Mouse (Mus musculus) embryo, embryonic 11.5 days (tissue): ENCODE results near the gene Crispld2.

Source experiments
- DNase-seq: peaks from one replicate; pipeline ENCODE4 v3.0.0-alpha.2; 2012; ENCODE audit warnings: low read depth, low spot score

Crispld2 gene

GRCm38 (mm10) chr8:120000461-120000860 is 8.2 kb downstream of the Crispld2 start:
- DNase-seq, result no peak

GRCm38 (mm10) chr8:120001712-120002111 is 9.5 kb downstream of the Crispld2 start:
- no peak for DNase-seq

DNA sequence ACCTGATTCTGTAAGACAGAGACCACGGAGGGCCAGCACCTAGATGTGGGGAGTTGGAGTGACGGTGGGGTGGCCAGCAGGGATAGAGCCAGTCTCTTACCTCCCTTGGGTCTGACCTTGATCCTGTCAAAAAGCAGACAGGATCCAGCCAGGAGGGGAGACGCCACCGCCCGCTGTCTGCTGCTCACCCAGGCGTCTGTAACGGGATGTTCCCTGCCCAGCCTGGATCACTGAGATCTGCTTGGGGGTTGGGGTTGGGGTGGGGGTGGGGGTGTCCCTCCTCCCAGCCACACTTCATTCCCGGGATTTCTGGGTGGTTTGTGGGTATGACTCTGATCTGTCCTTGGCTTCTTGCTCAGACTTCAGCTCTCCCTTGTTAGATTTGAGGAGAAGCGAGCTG is 10.1 kb downstream of the Crispld2 start:
- DNase-seq, result no peak

- DNase-seq, result peak; percentile 40
Observed at GRCm38 (mm10) chr8:120004154-120004702, 12.0 kb downstream of the Crispld2 start.

- DNase-seq, result no peak
Observed at GRCm38 (mm10) chr8:120004705-120005381, 12.6 kb downstream of the Crispld2 start.

DNA sequence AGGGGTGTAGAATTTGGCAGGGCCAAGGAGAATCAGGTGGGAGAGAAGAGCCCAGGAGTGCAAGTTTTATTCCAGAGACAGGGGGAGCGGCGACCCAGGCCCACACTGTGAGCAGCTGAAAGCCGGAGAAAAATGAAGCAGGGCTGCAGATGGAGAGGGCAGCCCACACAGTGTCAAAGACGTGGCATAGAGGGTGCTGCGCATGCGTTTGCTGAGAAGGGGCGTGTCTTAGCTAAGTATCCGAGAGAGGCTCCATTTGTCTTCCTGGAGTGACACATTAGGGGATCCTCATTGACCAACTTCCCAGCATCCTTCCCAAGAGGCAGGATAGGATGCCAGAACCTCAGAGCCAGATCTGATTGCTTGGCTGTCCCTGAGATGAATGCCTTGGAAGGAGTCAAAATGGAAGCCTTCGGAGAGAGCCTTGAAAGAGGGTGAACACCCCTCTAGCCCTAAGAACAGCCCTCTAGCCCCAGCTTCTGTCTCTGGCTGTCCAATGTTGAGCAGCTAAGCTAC is 14.5 kb downstream of the Crispld2 start:
- DNase-seq, result no peak

- DNase-seq, result no peak
Observed at GRCm38 (mm10) chr8:120007178-120007577, 14.9 kb downstream of the Crispld2 start.

GRCm38 (mm10) chr8:120009284-120009683 is 17.0 kb downstream of the Crispld2 start:
- no peak for DNase-seq

DNA sequence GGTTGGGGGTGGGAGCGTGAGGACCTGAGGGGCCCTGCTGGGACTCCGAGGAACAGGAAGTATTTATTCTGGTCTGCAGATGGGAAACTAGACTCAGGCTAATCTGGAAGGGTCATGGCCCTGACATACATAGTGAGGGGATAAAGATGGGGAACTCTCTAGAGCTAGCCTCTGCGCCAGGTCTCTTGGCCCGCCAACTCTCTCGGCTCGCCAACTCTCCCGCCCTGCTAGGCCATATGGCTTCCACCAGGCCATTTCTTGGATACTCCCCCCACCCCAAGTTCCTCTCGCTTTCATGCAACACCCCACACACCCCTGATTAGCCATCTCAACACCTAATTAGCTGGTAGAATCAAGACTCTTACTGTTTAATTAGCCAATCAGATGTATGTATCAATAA is 20.3 kb downstream of the Crispld2 start:
- DNase-seq, result no peak

GRCm38 (mm10) chr8:120012927-120013326 is 20.7 kb downstream of the Crispld2 start:
- no peak for DNase-seq

GRCm38 (mm10) chr8:120014267-120015023 is 22.2 kb downstream of the Crispld2 start:
- no peak for DNase-seq

DNA sequence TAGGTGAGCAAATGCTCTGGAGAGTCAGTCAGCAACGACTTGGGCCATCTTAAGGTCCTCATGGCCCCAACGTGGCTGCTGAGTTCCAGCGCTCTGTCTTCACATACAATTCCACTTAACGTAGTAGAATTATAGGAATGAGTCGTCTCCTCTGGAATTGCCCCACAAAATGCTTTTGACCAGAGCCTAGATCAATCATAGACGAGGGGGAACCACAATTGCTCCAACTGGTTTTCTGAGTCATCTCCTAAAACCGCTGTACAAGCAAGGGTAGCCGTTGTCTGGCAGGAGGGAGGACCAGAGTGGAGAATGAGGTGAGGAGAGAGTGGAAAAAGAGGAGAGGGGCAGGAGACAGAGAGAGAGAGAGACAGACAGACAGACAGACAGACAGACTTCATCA is 23.7 kb downstream of the Crispld2 start:
- DNase-seq, result no peak

- no peak for DNase-seq
Observed at GRCm38 (mm10) chr8:120016424-120016823, 24.2 kb downstream of the Crispld2 start.

- DNase-seq, result no peak
Observed at GRCm38 (mm10) chr8:120017349-120017748, 25.1 kb downstream of the Crispld2 start.

GRCm38 (mm10) chr8:120017786-120018185 is 25.5 kb downstream of the Crispld2 start:
- no peak for DNase-seq

- no peak for DNase-seq
Observed at GRCm38 (mm10) chr8:120018379-120018778, 26.1 kb downstream of the Crispld2 start.

GRCm38 (mm10) chr8:120019297-120019696 is 27.1 kb downstream of the Crispld2 start:
- no peak for DNase-seq

- no peak for DNase-seq
Observed at GRCm38 (mm10) chr8:120020298-120020697, 28.1 kb downstream of the Crispld2 start.

DNA sequence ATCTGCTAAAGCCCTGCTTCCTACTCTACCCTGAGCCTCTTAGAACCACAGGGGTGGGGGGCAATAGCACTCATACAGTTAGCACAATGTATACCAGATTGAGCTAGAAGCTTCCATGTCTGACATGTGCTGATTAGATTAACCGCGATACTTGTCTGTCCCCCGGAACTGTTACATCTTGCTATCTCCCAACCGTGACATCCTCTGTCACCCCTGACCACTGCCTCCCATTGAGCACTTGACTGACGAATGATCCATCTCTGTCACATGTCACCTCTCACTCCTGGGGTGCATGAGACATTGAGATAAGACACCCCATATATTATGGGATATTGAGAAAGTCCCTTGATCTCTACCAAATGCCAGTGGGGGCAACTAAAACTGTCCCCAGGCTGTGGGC is 34.0 kb downstream of the Crispld2 start:
- no peak for DNase-seq

DNA sequence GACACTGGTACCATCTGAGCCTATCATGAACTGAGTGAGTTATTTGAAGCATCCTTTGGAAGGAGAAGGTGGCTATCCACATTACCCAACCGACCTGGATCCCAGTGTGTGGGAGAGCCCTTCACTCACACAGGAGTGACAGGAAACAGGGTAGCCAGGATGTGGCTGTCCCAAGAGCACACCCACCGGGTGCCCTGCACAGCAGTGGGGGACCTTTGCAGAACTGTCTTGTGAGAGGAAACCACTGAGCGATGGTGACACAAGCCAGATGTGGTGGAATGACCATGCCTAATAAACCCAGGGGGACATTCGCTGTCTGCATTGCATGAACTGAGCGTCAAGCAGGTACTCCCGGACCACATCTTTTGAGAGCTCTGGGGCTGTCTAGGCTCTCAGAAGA is 34.8 kb downstream of the Crispld2 start:
- no peak for DNase-seq

- DNase-seq, result no peak
Observed at GRCm38 (mm10) chr8:120030447-120030846, 38.2 kb downstream of the Crispld2 start.

DNA sequence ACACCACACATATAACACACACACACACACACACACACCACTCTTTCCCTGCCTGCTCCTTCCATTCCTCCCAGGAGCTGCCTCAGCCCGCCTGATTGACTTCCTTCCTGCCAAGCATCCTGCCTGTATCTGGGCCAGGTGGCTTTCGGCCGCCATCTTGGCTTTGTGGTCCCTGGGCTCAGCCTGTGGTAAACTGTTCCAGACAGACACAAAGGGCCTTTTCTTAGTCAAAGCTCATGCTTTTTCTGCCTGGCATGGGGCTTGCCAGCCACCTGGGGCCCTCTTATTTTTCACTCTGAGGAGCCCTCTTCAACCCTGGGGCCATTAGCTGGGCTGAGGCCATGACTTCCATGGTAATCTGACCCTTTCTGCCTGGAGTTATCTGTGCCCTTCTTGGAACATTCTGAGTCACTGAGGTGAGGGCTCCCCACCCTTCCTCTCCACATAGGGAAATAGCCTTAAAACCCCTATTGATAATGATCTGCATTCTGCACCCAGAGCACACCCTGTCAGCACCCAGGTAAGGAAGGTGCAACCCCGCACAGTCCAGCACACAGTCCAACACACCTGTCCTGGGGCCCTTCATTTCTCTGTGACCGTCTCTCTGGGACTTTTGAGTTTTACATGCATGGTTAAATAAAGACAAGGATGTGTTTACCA is 40.4 kb downstream of the Crispld2 start:
- DNase-seq, result no peak
